Mouse (Mus musculus): ENCODE data around the gene 2210408I21Rik. TPM values are rescaled to one million over a fixed set of nuclear protein-coding genes. Genes with fewer than 3 reads are reported as not detected.
"Not testable (repeated sequence)": the region's sequence is repeated elsewhere in the genome, so short reads cannot be mapped to it uniquely, and the experiment has no call there.

Gene 2210408I21Rik
- polyA plus RNA-seq (2011; ENCODE audit: insufficient read depth, insufficient read length, low read depth, missing spikeins): 3.4 and 4.9 TPM in 2 replicates

- Histone ChIP-seq H3K9me3 (replicated peaks; ENCODE audit: control insufficient read depth, insufficient read depth, low read length, poor library complexity, severe bottlenecking) (no peaks in the 10 kb centered on the region), H3K4me1 (ENCODE audit: control insufficient read depth, insufficient read depth, low read length) (no peaks in the 10 kb centered on the region), H3K27me3 (ENCODE audit: control insufficient read depth, insufficient read depth, low read length, poor library complexity, severe bottlenecking) (no peaks in the 10 kb centered on the region), H3K9ac (ENCODE audit: low read depth, poor library complexity, severe bottlenecking) (peak within 1 kb of the TSS; percentile 88), H3K27ac (ENCODE audit: insufficient read depth, low read length) (0 out of 2 replicates have a peak within 1 kb of the TSS, but pooled peaks have one; percentile 16), H3K4me3 (ENCODE audit: low read depth, low read length) (peak within 1 kb of the TSS; percentile 88), H3K36me3 (ENCODE audit: control insufficient read depth, insufficient read depth, low read length, poor library complexity, severe bottlenecking) (no peaks in the 10 kb centered on the region)
- TF ChIP-seq POLR2A (IDR thresholded peaks at IDR 0.05; ENCODE audit: insufficient read depth, low read length) (peak; percentile 50), CTCF (IDR thresholded peaks at IDR 0.05; ENCODE audit: low read depth, low read length) (no peak)
Measured at GRCm38 (mm10) chr13:77134931-77135620, at the start of gene 2210408I21Rik, which contains the start of gene Slf1. 2210408I21Rik (plus strand) TSS chr13:77135540. Slf1 (minus strand) TSS chr13:77135473.

GRCm38 (mm10) chr13:77092876-77093275 is 42.5 kb upstream of the 2210408I21Rik start:
- H3K36me3 ChIP-seq (ENCODE audit: control insufficient read depth, insufficient read depth, low read length, poor library complexity, severe bottlenecking); H3K9me3 ChIP-seq (replicated peaks; ENCODE audit: control insufficient read depth, insufficient read depth, low read length, poor library complexity, severe bottlenecking); H3K9ac ChIP-seq (ENCODE audit: low read depth, poor library complexity, severe bottlenecking): not testable (repeated sequence)

DNA sequence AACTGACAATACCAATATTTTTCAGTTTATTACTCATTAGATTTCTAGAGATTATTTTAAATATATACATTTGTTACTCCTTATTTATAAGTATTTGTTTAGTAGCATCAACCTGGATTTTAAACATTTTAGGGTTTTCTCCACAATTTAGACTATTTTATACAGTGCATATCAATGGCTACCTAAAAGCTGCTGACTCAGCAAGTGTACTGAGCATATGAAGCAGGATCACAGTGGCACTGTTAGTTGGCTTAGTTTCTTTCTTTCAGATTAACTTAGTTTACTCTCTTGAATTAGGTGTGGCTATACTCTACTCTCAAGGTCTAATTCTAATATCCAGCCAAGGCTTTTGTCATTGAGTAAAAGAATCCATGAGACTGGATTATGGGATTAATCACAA is 27.6 kb upstream of the 2210408I21Rik start:
- H3K27ac ChIP-seq (ENCODE audit: insufficient read depth, low read length): no peak overlapping the region

More at GRCm38 (mm10) chr13:77092876-77093275, 42.5 kb upstream of the 2210408I21Rik start:
- not testable (repeated sequence) for H3K4me1 ChIP-seq (ENCODE audit: control insufficient read depth, insufficient read depth, low read length); H3K4me3 ChIP-seq (ENCODE audit: low read depth, low read length); H3K27me3 ChIP-seq (ENCODE audit: control insufficient read depth, insufficient read depth, low read length, poor library complexity, severe bottlenecking); H3K27ac ChIP-seq (ENCODE audit: insufficient read depth, low read length)

GRCm38 (mm10) chr13:77118695-77119094 is 16.6 kb upstream of the 2210408I21Rik start:
- Histone ChIP-seq H3K4me3 (ENCODE audit: low read depth, low read length) (no peak overlapping the region), H3K9me3 (replicated peaks; ENCODE audit: control insufficient read depth, insufficient read depth, low read length, poor library complexity, severe bottlenecking) (no peaks in the 10 kb centered on the region; the same call in 1 of the 2 replicates), H3K4me1 (ENCODE audit: control insufficient read depth, insufficient read depth, low read length) (no peaks in the 10 kb centered on the region), H3K36me3 (ENCODE audit: control insufficient read depth, insufficient read depth, low read length, poor library complexity, severe bottlenecking) (no peaks in the 10 kb centered on the region), H3K27me3 (ENCODE audit: control insufficient read depth, insufficient read depth, low read length, poor library complexity, severe bottlenecking) (no peaks in the 10 kb centered on the region), H3K27ac (ENCODE audit: insufficient read depth, low read length) (no peak overlapping the region), H3K9ac (ENCODE audit: low read depth, poor library complexity, severe bottlenecking) (no peak overlapping the region)
- TF ChIP-seq POLR2A (IDR thresholded peaks at IDR 0.05; ENCODE audit: insufficient read depth, low read length) (no peak), EP300 (IDR thresholded peaks at IDR 0.05; ENCODE audit: insufficient read depth, low read depth, low read length) (no peak), CTCF (IDR thresholded peaks at IDR 0.05; ENCODE audit: low read depth, low read length) (no peak)

More for the DNA sequence above, 27.6 kb upstream of the 2210408I21Rik start:
- Histone ChIP-seq H3K4me3 (ENCODE audit: low read depth, low read length) (no peak overlapping the region), H3K4me1 (ENCODE audit: control insufficient read depth, insufficient read depth, low read length) (no peaks in the 10 kb centered on the region), H3K27me3 (ENCODE audit: control insufficient read depth, insufficient read depth, low read length, poor library complexity, severe bottlenecking) (no peaks in the 10 kb centered on the region), H3K9ac (ENCODE audit: low read depth, poor library complexity, severe bottlenecking) (no peak overlapping the region), H3K36me3 (ENCODE audit: control insufficient read depth, insufficient read depth, low read length, poor library complexity, severe bottlenecking) (no peaks in the 10 kb centered on the region), H3K9me3 (replicated peaks; ENCODE audit: control insufficient read depth, insufficient read depth, low read length, poor library complexity, severe bottlenecking) (no peaks in the 10 kb centered on the region)
- TF ChIP-seq POLR2A (IDR thresholded peaks at IDR 0.05; ENCODE audit: insufficient read depth, low read length): no peak
- TF ChIP-seq CTCF (IDR thresholded peaks at IDR 0.05; ENCODE audit: low read depth, low read length): no peak
- TF ChIP-seq EP300 (IDR thresholded peaks at IDR 0.05; ENCODE audit: insufficient read depth, low read depth, low read length): no peak

DNA sequence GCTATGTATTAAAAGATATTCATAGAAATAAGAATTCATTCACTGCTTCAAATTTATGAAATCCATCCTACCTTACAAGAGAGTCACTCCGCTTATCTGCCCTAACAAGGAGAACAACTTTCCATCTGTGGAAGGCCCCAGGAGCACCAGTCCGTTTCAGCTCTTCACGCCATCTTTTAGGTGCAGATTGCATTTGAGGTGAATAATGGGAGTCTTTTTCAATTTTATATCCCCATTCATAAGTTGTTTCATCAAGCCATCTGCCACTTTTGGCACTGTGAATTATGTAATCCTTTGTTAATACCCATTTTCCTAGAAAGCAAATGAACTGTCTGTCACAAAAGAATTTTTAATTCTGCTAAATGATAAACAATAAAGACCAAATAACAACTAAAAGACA is 10.2 kb upstream of the 2210408I21Rik start:
- no peak for TF ChIP-seq CTCF (IDR thresholded peaks at IDR 0.05; ENCODE audit: low read depth, low read length)
- no peak for TF ChIP-seq POLR2A (IDR thresholded peaks at IDR 0.05; ENCODE audit: insufficient read depth, low read length)
- no peak for TF ChIP-seq EP300 (IDR thresholded peaks at IDR 0.05; ENCODE audit: insufficient read depth, low read depth, low read length)
- H3K27ac ChIP-seq (ENCODE audit: insufficient read depth, low read length): no peak overlapping the region
- H3K9ac ChIP-seq (ENCODE audit: low read depth, poor library complexity, severe bottlenecking): no peak overlapping the region
- H3K27me3 ChIP-seq (ENCODE audit: control insufficient read depth, insufficient read depth, low read length, poor library complexity, severe bottlenecking): no peaks in the 10 kb centered on the region
- H3K4me3 ChIP-seq (ENCODE audit: low read depth, low read length): no peak overlapping the region
- no peaks in the 10 kb centered on the region for H3K4me1 ChIP-seq (ENCODE audit: control insufficient read depth, insufficient read depth, low read length)
- no peaks in the 10 kb centered on the region for H3K36me3 ChIP-seq (ENCODE audit: control insufficient read depth, insufficient read depth, low read length, poor library complexity, severe bottlenecking)
- no peaks in the 10 kb centered on the region; the same call in 1 of the 2 replicates for H3K9me3 ChIP-seq (replicated peaks; ENCODE audit: control insufficient read depth, insufficient read depth, low read length, poor library complexity, severe bottlenecking)

GRCm38 (mm10) chr13:77128240-77128639 is 7.1 kb upstream of the 2210408I21Rik start:
- Histone ChIP-seq H3K4me3 (ENCODE audit: low read depth, low read length) (no peak overlapping the region), H3K27me3 (ENCODE audit: control insufficient read depth, insufficient read depth, low read length, poor library complexity, severe bottlenecking) (no peaks in the 10 kb centered on the region), H3K9ac (ENCODE audit: low read depth, poor library complexity, severe bottlenecking) (no peak overlapping the region), H3K27ac (ENCODE audit: insufficient read depth, low read length) (no peak overlapping the region), H3K9me3 (replicated peaks; ENCODE audit: control insufficient read depth, insufficient read depth, low read length, poor library complexity, severe bottlenecking) (no peaks in the 10 kb centered on the region), H3K36me3 (ENCODE audit: control insufficient read depth, insufficient read depth, low read length, poor library complexity, severe bottlenecking) (no peaks in the 10 kb centered on the region), H3K4me1 (ENCODE audit: control insufficient read depth, insufficient read depth, low read length) (no peaks in the 10 kb centered on the region)
- TF ChIP-seq EP300 (IDR thresholded peaks at IDR 0.05; ENCODE audit: insufficient read depth, low read depth, low read length) (no peak), CTCF (IDR thresholded peaks at IDR 0.05; ENCODE audit: low read depth, low read length) (no peak), POLR2A (IDR thresholded peaks at IDR 0.05; ENCODE audit: insufficient read depth, low read length) (no peak)

Data from ES-Bruce4 (cell line).